ENCODE assay signal across 18 mouse cellular contexts in genomic region chr2:30362865-30363264, GRCm38 (mm10). TPM values are rescaled to one million over a fixed set of nuclear protein-coding genes. Genes with fewer than 3 reads are reported as not detected.
A peak's percentile ranks its signal among the peaks of the same experiment; 100 is the strongest.
DNase-seq lines count a peak whose midpoint lies in the region; ATAC-seq and TF ChIP-seq lines count a peak whose summit lies in the region.
"Had no signal": no experiment of that assay in that cellular context is flagged by ENCODE, and none has a peak within 500 bp of the region (broad histone marks: within the 10 kb centered on the region; RNA-seq: fewer than 3 reads in every experiment).

No protein-coding gene starts in this region.

- no peak for DNase-seq in gastrocnemius, adult 2 months
- no peak for DNase-seq in gastrocnemius, postnatal 25 days
- DNase-seq in liver, embryonic 14.5 days (ENCODE audit: low read depth in 3 of 3, low spot score in 3 of 3): no peak
- DNase-seq in liver: no peak
- DNase-seq in induced T-regulatory cell, adult 2 months (ENCODE audit: low read depth): peak; percentile 45
- DNase-seq in thymus, postnatal 25 days: no peak
- DNase-seq in hindbrain, embryonic 11.5 days (ENCODE audit: low spot score): no peak
- DNase-seq: adrenal gland, postnatal 10 days; cerebellum, adult 9-11 months; forebrain, postnatal 0 days; kidney, postnatal 10 days; midbrain, embryonic 14.5 days; thymus, adult 2 months had no signal

- peaks cover 17 to 18% of the 10 kb centered on the region in 2 experiments for H3K4me1 ChIP-seq in liver, embryonic 14.5 days (replicated peaks; ENCODE audit: control insufficient read depth in 2 of 2, insufficient read depth in 2 of 2, low read length in 1 of 2)
- H3K4me1 ChIP-seq in E14TG2a.4 (replicated peaks; ENCODE audit: low read depth, low read length): peaks cover 47% of the 10 kb centered on the region
- H3K4me1 ChIP-seq in hindbrain, embryonic 11.5 days (replicated peaks; ENCODE audit: control insufficient read depth, insufficient read depth, low read length): peaks cover 13% of the 10 kb centered on the region

- no peak overlapping the region for H3K9ac ChIP-seq in liver, embryonic 14.5 days (replicated peaks)
- no peak overlapping the region for H3K9ac ChIP-seq in hindbrain, embryonic 11.5 days (ENCODE audit: low read depth, low read length)
- H3K9ac ChIP-seq: forebrain, postnatal 0 days had no signal

- no peaks in the 10 kb centered on the region for H3K27me3 ChIP-seq in liver, embryonic 14.5 days (ENCODE audit: control insufficient read depth, insufficient read depth, low read length)
- H3K27me3 ChIP-seq in E14TG2a.4 (ENCODE audit: insufficient read depth, low read length): no peaks in the 10 kb centered on the region
- no peaks in the 10 kb centered on the region for H3K27me3 ChIP-seq in hindbrain, embryonic 11.5 days (ENCODE audit: control insufficient read depth, insufficient read depth, low read length)

- H3K9me3 ChIP-seq in liver, embryonic 14.5 days (ENCODE audit: control insufficient read depth, low read length): no peaks in the 10 kb centered on the region; the same call in 1 of the 2 replicates
- H3K9me3 ChIP-seq in E14TG2a.4 (ENCODE audit: low read length): peaks cover 5% of the 10 kb centered on the region
- no peaks in the 10 kb centered on the region for H3K9me3 ChIP-seq in hindbrain, embryonic 11.5 days (ENCODE audit: control insufficient read depth, low read length)
- H3K9me3 ChIP-seq: embryonic facial prominence, embryonic 10.5 days; heart, embryonic 10.5 days; limb, embryonic 10.5 days had no signal

- H3K4me2 ChIP-seq in liver, embryonic 14.5 days (ENCODE audit: low read depth): no peak overlapping the region
- no peak overlapping the region for H3K4me2 ChIP-seq in hindbrain, embryonic 11.5 days (replicated peaks; ENCODE audit: low read depth, low read length)

- H3K27ac ChIP-seq in gastrocnemius, adult 2 months: no peak overlapping the region
- no peak overlapping the region for H3K27ac ChIP-seq in liver, embryonic 14.5 days
- H3K27ac ChIP-seq in hindbrain, embryonic 11.5 days (ENCODE audit: low read depth, low read length): no peak overlapping the region

- no peaks in the 10 kb centered on the region for H3K36me3 ChIP-seq in liver, embryonic 14.5 days (replicated peaks; ENCODE audit: control insufficient read depth, insufficient read depth, low read depth)
- peaks cover 26% of the 10 kb centered on the region for H3K36me3 ChIP-seq in E14TG2a.4 (ENCODE audit: insufficient read depth, low read length)
- H3K36me3 ChIP-seq in hindbrain, embryonic 11.5 days (ENCODE audit: control insufficient read depth, insufficient read depth, low read length): no peaks in the 10 kb centered on the region

- TF ChIP-seq EP300 in liver, embryonic 14.5 days (IDR thresholded peaks at IDR 0.05; ENCODE audit: low read depth): no peak

- H3K4me3 ChIP-seq in gastrocnemius, adult 2 months: no peak overlapping the region
- no peak overlapping the region for H3K4me3 ChIP-seq in liver, embryonic 14.5 days (ENCODE audit: insufficient read depth in 1 of 2, low read depth in 2 of 2, low read length in 2 of 2)
- no peak overlapping the region for H3K4me3 ChIP-seq in E14TG2a.4 (replicated peaks; ENCODE audit: low read length)
- H3K4me3 ChIP-seq in hindbrain, embryonic 11.5 days (ENCODE audit: low read depth, low read length): no peak overlapping the region

- peak; percentile 43; the same call in 1 of the 2 replicates for TF ChIP-seq CTCF in gastrocnemius, adult 2 months (IDR thresholded peaks at IDR 0.05)
- peak; percentile 53 for TF ChIP-seq CTCF in liver, embryonic 14.5 days (IDR thresholded peaks at IDR 0.05; ENCODE audit: low read depth)
- peak; percentile 84 for TF ChIP-seq CTCF in E14TG2a.4 (conservative IDR thresholded peaks at IDR 0.05; ENCODE audit: low read length)

- no peak for ATAC-seq in liver, embryonic 14.5 days (ENCODE audit: insufficient read depth)
- ATAC-seq in hindbrain, embryonic 11.5 days (ENCODE audit: low FRiP score): no peak
- ATAC-seq: inflammation-experienced regulatory T-cells, adult 6 months had no signal

- WGBS in liver, embryonic 14.5 days (ENCODE audit: insufficient replicate concordance): 72% methylated on average over 5 of the region's 5 CpGs
- WGBS in hindbrain, embryonic 11.5 days: 75% methylated on average over 5 of the region's 5 CpGs

- intact Hi-C loops in gastrocnemius, adult 2 months (cut with DNase I): no loop called here

RNA-seq across cellular contexts. Expression of gene Miga2, which starts 1.2 kb away (rescaled TPM):
- total RNA-seq in gastrocnemius, adult 2 months (2021): 10 to 100 TPM; 15.5 to 39.0 TPM
- 10 to 100 TPM; 22.8 to 23.8 TPM for total RNA-seq in gastrocnemius, postnatal 25 days (2021)
- polyA plus RNA-seq in liver, embryonic 14.5 days (2012; rRNA removed): 6.1 and 6.9 TPM in 2 replicates
- 5.3 and 5.8 TPM in 2 replicates for polyA plus RNA-seq in liver, embryonic 14.5 days (2014; fragmentation: Nextera tagmentation; extraction: Ambion mirVana)
- 13.9 and 18.6 TPM in 2 replicates for polyA plus RNA-seq in hindbrain, embryonic 11.5 days (2014; fragmentation: Nextera tagmentation; extraction: Ambion mirVana)

RNA-seq across cellular contexts. Expression of gene Sh3glb2, which starts 3.7 kb away (rescaled TPM):
- 10 to 100 TPM; 12.7 to 18.8 TPM for total RNA-seq in gastrocnemius, adult 2 months (2021)
- 10 to 100 TPM; 16.2 to 21.2 TPM for total RNA-seq in gastrocnemius, postnatal 25 days (2021)
- polyA plus RNA-seq in liver, embryonic 14.5 days (2012; rRNA removed): 22.2 and 23.1 TPM in 2 replicates
- polyA plus RNA-seq in liver, embryonic 14.5 days (2014; fragmentation: Nextera tagmentation; extraction: Ambion mirVana): 13.6 and 15.4 TPM in 2 replicates
- 42.6 and 48.5 TPM in 2 replicates for polyA plus RNA-seq in hindbrain, embryonic 11.5 days (2014; fragmentation: Nextera tagmentation; extraction: Ambion mirVana)

RNA-seq across cellular contexts. Expression of gene Dolpp1, which starts 29.2 kb away (rescaled TPM):
- 1 to 10 TPM; 5.3 to 6.1 TPM for total RNA-seq in gastrocnemius, adult 2 months (2021)
- 1 to 10 TPM; 5.2 to 6.8 TPM for total RNA-seq in gastrocnemius, postnatal 25 days (2021)
- polyA plus RNA-seq in liver, embryonic 14.5 days (2012; rRNA removed): 17.0 and 23.1 TPM in 2 replicates
- polyA plus RNA-seq in liver, embryonic 14.5 days (2014; fragmentation: Nextera tagmentation; extraction: Ambion mirVana): 13.5 and 17.4 TPM in 2 replicates
- 41.9 and 44.5 TPM in 2 replicates for polyA plus RNA-seq in hindbrain, embryonic 11.5 days (2014; fragmentation: Nextera tagmentation; extraction: Ambion mirVana)

RNA-seq across cellular contexts. Expression of gene Crat, which starts 52.7 kb away (rescaled TPM):
- total RNA-seq in gastrocnemius, adult 2 months (2021): 100 to 1,000 TPM; 362 to 422 TPM
- 100 to 1,000 TPM; 315 to 363 TPM for total RNA-seq in gastrocnemius, postnatal 25 days (2021)
- 14.6 and 15.0 TPM in 2 replicates for polyA plus RNA-seq in liver, embryonic 14.5 days (2012; rRNA removed)
- polyA plus RNA-seq in liver, embryonic 14.5 days (2014; fragmentation: Nextera tagmentation; extraction: Ambion mirVana): 27.4 and 27.9 TPM in 2 replicates
- 21.5 and 27.5 TPM in 2 replicates for polyA plus RNA-seq in hindbrain, embryonic 11.5 days (2014; fragmentation: Nextera tagmentation; extraction: Ambion mirVana)

RNA-seq across cellular contexts. Expression of gene Ptpa, which starts 53.0 kb away (rescaled TPM):
- total RNA-seq in gastrocnemius, adult 2 months (2021): 10 to 100 TPM; 48.9 to 86.1 TPM
- total RNA-seq in gastrocnemius, postnatal 25 days (2021): 10 to 100 TPM; 67.1 to 68.5 TPM
- polyA plus RNA-seq in liver, embryonic 14.5 days (2012; rRNA removed): 78.2 and 103 TPM in 2 replicates
- polyA plus RNA-seq in liver, embryonic 14.5 days (2014; fragmentation: Nextera tagmentation; extraction: Ambion mirVana): 63.3 and 63.5 TPM in 2 replicates
- polyA plus RNA-seq in hindbrain, embryonic 11.5 days (2014; fragmentation: Nextera tagmentation; extraction: Ambion mirVana): 55.4 and 62.8 TPM in 2 replicates
